Mouse (Mus musculus): ENCODE measurements at regions not wholly inside any gene's neighbourhood (a gene's known extent, or its start where the extent isn't known, plus 50 kb on each side); places are given as distances from the start of the nearest gene placed in this dataset.

- no peak for TF ChIP-seq CTCF (IDR thresholded peaks at IDR 0.05)
- TF ChIP-seq EP300 (IDR thresholded peaks at IDR 0.05; ENCODE audit: insufficient read depth, low read depth, low read length), result no peak
Observed at GRCm38 (mm10) chr9:33000691-33001164, 364.7 kb downstream of the Ets1 start.

Data from heart, adult 2 months (tissue).